Mouse (Mus musculus): Measurements from ENCODE around the gene Prr12.

Prr12 gene

GRCm38 (mm10) chr7:45050945-45051600, 1.6 kb downstream of the Prr12 start:
- peak in 1 of 2 experiments; percentile 79 for DNase-seq (ENCODE audit: low spot score in 2 of 2)

DNA sequence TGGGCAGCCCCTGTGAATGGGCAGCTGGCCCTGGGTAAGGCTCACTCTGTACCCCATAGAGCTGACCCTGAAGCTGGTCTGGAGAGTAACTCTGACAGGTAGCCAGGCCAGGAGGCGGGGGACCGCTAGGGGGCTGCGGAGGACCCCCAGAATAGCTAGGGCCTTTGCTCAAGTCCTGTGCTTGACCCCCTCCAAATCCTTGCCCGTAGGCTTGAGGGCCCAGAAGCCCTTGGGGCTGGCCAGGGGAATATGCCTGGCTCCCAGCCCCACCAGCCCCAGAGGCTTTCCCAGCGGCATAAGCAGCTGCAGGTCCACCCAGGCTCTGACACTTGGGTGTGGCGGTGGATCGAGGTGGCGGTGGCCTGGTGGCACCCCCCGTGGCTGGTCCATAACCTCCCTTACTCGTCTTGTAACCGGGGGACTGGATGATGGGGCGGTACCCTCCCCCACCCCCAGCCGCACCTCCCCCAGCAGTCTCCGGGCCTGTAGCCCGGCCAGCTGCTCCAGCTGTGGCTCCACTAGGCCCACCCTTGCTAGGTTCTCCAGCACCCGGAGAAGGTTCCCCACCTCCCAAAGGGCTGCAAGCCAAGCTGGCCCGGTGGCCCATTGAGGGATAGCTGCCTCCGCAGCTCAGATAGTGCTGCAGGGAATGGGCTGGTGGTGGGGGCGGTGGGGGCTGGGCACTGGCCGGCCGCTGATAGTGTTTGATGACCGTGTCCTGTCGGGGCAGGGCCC, 3.6 kb downstream of the Prr12 start:
- no peak for DNase-seq (ENCODE audit: low spot score in 2 of 2)

DNA sequence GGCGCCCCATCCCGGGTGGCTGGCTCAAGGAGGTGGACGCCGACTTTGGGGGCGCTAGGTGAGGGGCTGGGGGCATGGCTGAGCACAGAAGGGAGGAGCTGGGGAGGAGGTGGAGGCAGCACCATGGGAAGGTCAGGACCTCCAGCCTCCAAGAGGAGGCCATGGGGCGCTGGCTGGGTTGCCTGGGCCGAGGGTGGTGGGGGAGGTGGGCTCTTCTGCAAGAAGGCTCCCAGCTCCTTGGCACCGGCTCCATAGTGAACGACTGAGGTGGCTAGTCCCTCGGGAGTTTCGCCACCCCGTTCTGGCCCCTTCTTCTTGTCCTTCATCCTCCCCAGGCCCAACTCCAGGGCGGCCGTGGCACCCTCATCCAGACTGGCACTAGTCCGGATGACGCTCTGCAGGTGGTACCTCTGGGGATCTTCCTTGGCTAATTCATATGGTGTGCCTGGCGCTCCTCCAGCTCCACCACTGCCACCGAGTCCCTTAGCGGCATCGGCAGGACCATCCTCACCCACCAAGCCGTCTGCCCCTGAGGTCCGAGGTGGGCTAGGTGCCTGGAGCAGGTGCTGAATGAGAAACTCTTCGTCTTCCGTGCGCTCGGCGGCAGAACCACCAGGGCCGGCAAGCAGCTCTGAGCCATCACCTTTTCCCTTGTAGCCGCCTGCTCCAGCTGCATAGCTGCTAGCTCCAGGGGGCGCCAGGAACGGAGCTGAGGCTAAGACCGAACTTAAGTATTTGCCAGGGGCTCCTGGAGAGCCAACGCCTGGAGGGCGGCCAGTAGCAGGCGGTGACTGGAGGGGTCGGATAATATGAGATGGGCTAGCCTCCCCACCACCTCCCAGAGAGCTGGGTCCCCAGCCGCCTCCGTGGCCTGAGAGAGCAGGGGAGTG, 4.4 kb downstream of the Prr12 start:
- no peak for DNase-seq (ENCODE audit: low spot score in 2 of 2)

DNA sequence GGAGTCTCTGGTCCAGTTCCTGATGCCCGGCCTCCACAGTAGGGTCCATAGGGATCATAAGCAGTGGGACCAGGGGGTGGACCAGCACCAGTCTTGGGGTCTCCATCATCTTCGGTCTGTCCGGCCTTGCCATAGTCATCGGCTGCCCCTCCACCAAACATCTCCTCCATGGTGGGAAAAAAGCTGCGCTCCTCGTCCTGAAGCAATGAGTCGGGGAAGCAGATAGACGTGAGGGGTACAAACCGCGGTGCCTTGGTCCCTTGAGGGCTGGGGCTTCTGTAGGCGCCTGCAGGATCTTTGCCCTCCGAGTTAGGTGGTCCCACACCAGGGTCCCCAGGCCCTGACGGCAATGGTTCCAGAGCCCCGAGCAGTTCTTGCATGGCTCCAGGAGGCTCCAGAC, 5.2 kb downstream of the Prr12 start:
- no peak for DNase-seq (ENCODE audit: low spot score in 2 of 2)

DNA sequence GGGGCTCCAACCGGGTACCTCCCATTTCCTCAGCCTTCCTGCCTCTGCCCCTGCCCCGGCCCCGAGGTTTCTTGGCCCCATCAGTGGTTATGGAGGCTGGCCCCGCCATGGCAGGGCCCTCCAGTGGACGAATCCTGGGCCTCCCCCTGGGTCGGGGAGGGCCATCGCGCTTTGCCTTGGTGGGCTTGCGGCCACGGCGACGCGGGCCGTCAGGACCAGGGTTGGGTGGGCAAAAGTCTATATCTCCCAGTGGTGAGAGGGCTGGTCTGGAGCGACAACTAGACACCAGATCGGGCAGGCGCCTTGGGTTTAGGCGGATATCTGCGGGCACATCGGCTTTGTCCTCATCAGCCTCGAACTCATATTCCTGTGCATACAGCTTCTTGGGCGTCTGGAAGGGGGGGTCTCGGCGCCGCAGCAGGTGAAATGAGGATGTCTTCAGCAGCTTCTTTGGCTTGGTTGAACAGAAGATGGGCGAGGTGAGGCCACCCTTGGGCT, 5.8 kb downstream of the Prr12 start:
- no peak for DNase-seq (ENCODE audit: low spot score in 2 of 2)

DNA sequence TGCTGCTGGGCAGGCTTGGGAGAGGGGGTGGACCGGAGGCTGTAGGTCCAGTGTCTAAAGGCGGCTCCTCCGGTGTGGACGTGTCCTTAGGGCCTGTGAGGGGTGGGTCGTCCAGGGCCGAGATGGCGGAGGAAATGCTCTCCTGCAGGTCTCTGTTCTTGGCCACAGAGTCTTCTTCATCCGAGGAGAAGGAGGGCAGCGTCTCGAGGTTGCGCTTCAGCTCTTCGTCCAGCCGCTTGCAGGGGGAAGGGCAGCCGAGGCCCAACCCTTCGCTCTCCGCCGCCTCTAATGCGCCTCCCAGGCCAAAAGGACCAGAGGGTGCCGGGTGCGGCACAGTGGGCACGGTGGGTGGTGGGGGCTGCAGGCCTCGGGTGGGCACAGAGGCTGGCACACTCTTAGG, 6.9 kb downstream of the Prr12 start:
- DNase-seq (ENCODE audit: low spot score in 2 of 2), result no peak

DNA sequence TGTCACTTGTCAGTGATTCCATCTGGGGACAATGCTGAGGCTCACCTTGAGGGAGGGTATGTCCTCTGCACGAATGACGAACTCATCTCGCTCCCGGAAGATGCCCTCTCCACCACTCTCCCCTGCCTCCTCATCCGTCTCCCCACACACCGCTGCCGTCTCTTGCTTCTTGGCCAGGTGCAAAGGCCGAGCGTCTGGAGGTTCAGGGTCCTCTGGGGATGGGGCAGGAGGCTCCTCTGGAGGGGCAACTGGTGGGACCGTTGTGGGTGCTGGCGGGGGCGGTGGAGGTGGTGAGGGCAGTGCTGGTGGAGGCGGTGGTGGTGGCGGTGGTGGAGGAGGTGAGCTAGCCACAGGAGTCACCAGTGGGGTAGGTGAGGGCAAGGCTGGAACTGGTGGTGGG, 9.4 kb downstream of the Prr12 start:
- no peak for DNase-seq (ENCODE audit: low spot score in 2 of 2)

DNA sequence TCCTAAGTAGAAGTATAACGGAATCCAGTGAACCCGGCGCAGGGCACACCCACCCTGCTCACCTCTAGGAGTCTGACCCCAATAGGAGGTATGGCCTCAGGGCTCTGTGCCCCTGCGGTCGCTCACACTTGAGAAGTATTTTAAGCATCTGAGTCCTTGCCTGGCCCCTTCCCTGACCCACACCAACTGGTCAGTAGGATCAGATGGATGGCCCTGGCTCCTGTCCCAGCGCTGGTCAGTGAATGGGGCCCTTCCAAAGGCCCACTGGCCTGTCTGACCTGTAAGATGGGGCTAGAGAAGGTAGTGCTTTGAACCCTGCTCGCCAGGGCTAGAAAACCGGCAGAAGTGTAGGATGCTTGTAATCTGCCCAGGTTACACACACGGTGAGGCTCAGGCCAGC, 11.8 kb downstream of the Prr12 start:
- DNase-seq (ENCODE audit: low spot score in 2 of 2), result no peak

GRCm38 (mm10) chr7:45038411-45038810, 14.3 kb downstream of the Prr12 start:
- no peak for DNase-seq (ENCODE audit: low spot score in 2 of 2)

- peak; percentile 36 to 65 for DNase-seq (ENCODE audit: low spot score in 2 of 2)
Measured at GRCm38 (mm10) chr7:45037720-45038361, 14.8 kb downstream of the Prr12 start.

GRCm38 (mm10) chr7:45036702-45037101, 16.0 kb downstream of the Prr12 start:
- DNase-seq (ENCODE audit: low spot score in 2 of 2), result no peak

DNA sequence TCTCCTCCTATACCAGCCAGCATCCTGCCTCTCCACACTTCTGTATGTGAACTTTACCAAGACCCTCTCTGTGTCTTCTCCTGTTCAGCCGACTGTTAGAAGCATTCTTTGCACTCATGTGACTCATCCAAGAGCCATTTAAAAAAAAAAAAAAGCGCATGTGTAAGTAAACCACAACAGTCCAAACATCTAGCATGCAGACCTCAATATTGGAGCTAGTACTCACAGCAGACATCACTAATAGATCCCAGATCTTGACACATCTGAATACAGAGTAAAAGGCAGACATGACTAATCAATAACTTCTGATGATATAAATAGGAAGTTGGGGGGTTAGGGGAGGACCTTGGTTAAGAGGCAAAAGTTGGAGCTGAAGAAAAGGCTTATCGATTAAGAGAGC, 17.1 kb downstream of the Prr12 start:
- DNase-seq (ENCODE audit: low spot score in 2 of 2), result no peak

GRCm38 (mm10) chr7:45033722-45034359, 18.8 kb downstream of the Prr12 start:
- DNase-seq (ENCODE audit: low spot score in 2 of 2), result no peak

DNA sequence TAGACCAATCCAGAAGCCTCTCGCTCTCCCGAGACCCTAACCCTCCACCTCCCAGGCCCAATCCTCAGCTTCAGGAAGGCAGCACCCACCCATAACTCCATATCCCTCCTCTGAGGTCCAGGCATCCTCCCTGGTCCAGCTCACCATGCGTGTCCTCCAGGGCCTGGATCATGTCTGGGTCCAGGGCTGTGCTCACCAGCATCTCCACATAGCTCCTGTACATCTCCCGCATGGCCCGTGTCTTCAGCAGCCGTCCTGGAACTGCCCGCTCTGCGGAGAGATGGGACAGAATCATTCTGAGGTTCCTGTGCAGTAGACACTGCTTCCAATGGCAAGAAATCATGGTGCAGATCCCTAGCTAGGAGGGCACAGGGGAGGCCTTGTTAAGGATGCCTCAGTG, 21.8 kb downstream of the Prr12 start:
- DNase-seq (ENCODE audit: low spot score in 2 of 2), result no peak

- no peak for DNase-seq (ENCODE audit: low spot score in 2 of 2)
Measured at GRCm38 (mm10) chr7:45029995-45030394, 22.7 kb downstream of the Prr12 start.

DNA sequence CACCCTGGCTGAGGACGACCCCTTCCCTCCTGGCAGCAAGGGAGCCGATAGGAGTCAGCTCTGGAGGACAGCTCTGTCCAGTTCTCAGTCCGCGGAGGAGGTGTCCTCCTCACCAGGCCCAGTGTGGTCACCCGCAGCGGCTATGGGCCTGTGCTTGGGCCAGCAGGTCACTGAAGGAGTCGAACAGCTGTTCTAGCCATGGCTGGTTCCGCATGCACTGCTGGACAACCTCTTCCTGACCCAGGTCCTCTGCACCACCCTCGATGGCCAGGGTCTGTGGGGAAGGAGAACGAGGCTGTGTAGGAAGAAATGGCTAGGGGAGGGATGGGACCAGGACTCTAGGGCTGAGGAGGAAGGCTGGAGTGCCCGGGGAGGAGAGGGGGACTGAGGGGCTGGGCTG, 24.3 kb downstream of the Prr12 start:
- DNase-seq (ENCODE audit: low spot score in 2 of 2), result no peak

- no peak for DNase-seq (ENCODE audit: low spot score in 2 of 2)
Measured at GRCm38 (mm10) chr7:45027761-45028160, 24.9 kb downstream of the Prr12 start.

GRCm38 (mm10) chr7:45026256-45026655, 26.4 kb downstream of the Prr12 start:
- no peak for DNase-seq (ENCODE audit: low spot score in 2 of 2)

- DNase-seq (ENCODE audit: low spot score in 2 of 2), result no peak
Measured at GRCm38 (mm10) chr7:45025601-45026220, 27.0 kb downstream of the Prr12 start.

GRCm38 (mm10) chr7:45024281-45025248, 28.1 kb downstream of the Prr12 start:
- DNase-seq (ENCODE audit: low spot score in 2 of 2), result no peak
